Mouse (Mus musculus): ENCODE results near the gene Dnajc12. TPM values are rescaled to one million over a fixed set of nuclear protein-coding genes. Genes with fewer than 3 reads are reported as not detected.

Gene Dnajc12
- total and polyA plus RNA-seq, 3 experiments: 2.9 to 7.3 TPM; not detected in 1

DNA sequence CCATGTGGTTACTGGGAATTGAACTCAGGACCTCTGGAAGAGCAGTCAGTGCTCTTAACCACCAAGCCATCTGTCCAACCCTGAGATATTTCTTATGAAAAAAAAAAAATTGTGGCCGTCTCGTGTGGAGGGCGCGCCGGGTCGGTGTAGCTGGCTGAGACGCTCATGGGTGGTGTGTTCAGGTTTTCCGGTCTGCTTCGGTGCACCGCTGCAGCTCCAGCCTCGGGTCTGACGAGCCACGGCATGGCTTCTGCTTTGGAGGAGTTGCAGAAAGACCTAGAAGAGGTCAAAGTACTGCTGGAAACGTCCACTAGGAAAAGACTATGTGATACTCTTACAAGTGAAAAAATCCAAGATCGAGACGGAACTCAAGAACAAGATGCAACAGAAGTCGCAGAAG is 30.5 kb downstream of the Dnajc12 start:
- TF ChIP-seq UBTF (IDR thresholded peaks at IDR 0.05; ENCODE audit: borderline replicate concordance, insufficient read depth, low read depth, low read length) (no peak), MEF2A (IDR thresholded peaks at IDR 0.05; ENCODE audit: extremely low read depth, insufficient replicate concordance, low read depth, low read length, poor library complexity, severe bottlenecking) (no peak), KAT2A (conservative IDR thresholded peaks at IDR 0.05; ENCODE audit: low read depth, low read length) (no peak), MYB (IDR thresholded peaks at IDR 0.05; ENCODE audit: low read depth, low read length) (no peak), ZNF384 (IDR thresholded peaks at IDR 0.05; ENCODE audit: low read depth, low read length) (no peak), ZC3H11A (IDR thresholded peaks at IDR 0.05; ENCODE audit: low read depth, low read length) (no peak), MAFK (IDR thresholded peaks at IDR 0.05; ENCODE audit: borderline replicate concordance, low read depth, low read length) (no peak), MAZ (IDR thresholded peaks at IDR 0.05; ENCODE audit: low read depth, low read length) (no peak), E2F4 (IDR thresholded peaks at IDR 0.05; ENCODE audit: borderline replicate concordance, low read depth, low read length) (no peak), CTCF (IDR thresholded peaks at IDR 0.05 in 2 of 3, conservative IDR thresholded peaks at IDR 0.05 in 1 of 3; ENCODE audit: control insufficient read depth in 1 of 3, insufficient read depth in 1 of 3, low read depth in 2 of 3, low read length in 3 of 3, poor library complexity in 1 of 3, severe bottlenecking in 1 of 3) (no peak), USF2 (IDR thresholded peaks at IDR 0.05; ENCODE audit: borderline replicate concordance in 1 of 2, insufficient read depth in 1 of 2, low read depth in 1 of 2, low read length in 2 of 2) (no peak), SIN3A (IDR thresholded peaks at IDR 0.05; ENCODE audit: low read length) (no peak)

GRCm38 (mm10) chr10:63415287-63415686 is 33.0 kb downstream of the Dnajc12 start:
- Histone ChIP-seq H3K27ac (ENCODE audit: control insufficient read depth, low read depth, low read length) (no peak overlapping the region), H3K36me3 (ENCODE audit: control insufficient read depth in 1 of 2, insufficient read depth in 2 of 2, low read length in 2 of 2) (peaks cover 0 to 4% of the 10 kb centered on the region in 2 experiments; a peak in 2 of 4 replicates), H3K79me2 (ENCODE audit: control insufficient read depth, insufficient read depth, low read length, poor library complexity) (no peaks in the 10 kb centered on the region), H3K9ac (ENCODE audit: control insufficient read depth, low read depth, low read length, poor library complexity, severe bottlenecking) (no peak overlapping the region), H3K27me3 (ENCODE audit: control insufficient read depth in 1 of 2, insufficient read depth in 2 of 2, low read length in 2 of 2) (no peaks in the 10 kb centered on the region; a peak in 1 of 4 replicates), H3K4me3 (ENCODE audit: control insufficient read depth in 1 of 2, insufficient read depth in 1 of 2, low read depth in 2 of 2, low read length in 2 of 2) (no peak overlapping the region), H3K4me1 (ENCODE audit: control insufficient read depth in 1 of 2, insufficient read depth in 2 of 2, low read length in 2 of 2) (peaks cover 2 to 15% of the 10 kb centered on the region in 2 experiments; a peak in 3 of 4 replicates), H3K9me3 (replicated peaks; ENCODE audit: insufficient read depth, low read length) (no peaks in the 10 kb centered on the region)
- DNase-seq (ENCODE audit: low read depth, low spot score): no peak
- TF ChIP-seq CHD2 (IDR thresholded peaks at IDR 0.05; ENCODE audit: low read length): no peak
- TF ChIP-seq TAL1 (IDR thresholded peaks at IDR 0.05; ENCODE audit: low read length): no peak
- no peak for TF ChIP-seq MEF2A (IDR thresholded peaks at IDR 0.05; ENCODE audit: extremely low read depth, insufficient replicate concordance, low read depth, low read length, poor library complexity, severe bottlenecking)
- no peak for TF ChIP-seq GATA1 (IDR thresholded peaks at IDR 0.05; ENCODE audit: low read depth, low read length)
- TF ChIP-seq ETS1 (IDR thresholded peaks at IDR 0.05; ENCODE audit: low read depth, low read length): no peak
- no peak for TF ChIP-seq HCFC1 (IDR thresholded peaks at IDR 0.05; ENCODE audit: low read depth, low read length)
- TF ChIP-seq NRF1 (IDR thresholded peaks at IDR 0.05; ENCODE audit: insufficient read depth, low read depth, low read length, poor library complexity, severe bottlenecking): no peak
- TF ChIP-seq JUND (IDR thresholded peaks at IDR 0.05; ENCODE audit: low read depth, low read length): no peak
- TF ChIP-seq ZNF384 (IDR thresholded peaks at IDR 0.05; ENCODE audit: low read depth, low read length): no peak
- no peak for TF ChIP-seq USF1 (IDR thresholded peaks at IDR 0.05; ENCODE audit: low read depth, low read length)
- no peak for TF ChIP-seq ZC3H11A (IDR thresholded peaks at IDR 0.05; ENCODE audit: low read depth, low read length)
- no peak for TF ChIP-seq POLR2AphosphoS2 (IDR thresholded peaks at IDR 0.05; ENCODE audit: low read length)
- TF ChIP-seq MAZ (IDR thresholded peaks at IDR 0.05; ENCODE audit: low read depth, low read length): no peak
- no peak for TF ChIP-seq MYC (IDR thresholded peaks at IDR 0.05; ENCODE audit: low read depth, low read length)
- no peak for TF ChIP-seq GABPA (IDR thresholded peaks at IDR 0.05; ENCODE audit: low read depth, low read length)

More for the DNA sequence above, 30.5 kb downstream of the Dnajc12 start:
- Histone ChIP-seq H3K9me3 (replicated peaks; ENCODE audit: insufficient read depth, low read length) (no peaks in the 10 kb centered on the region), H3K4me3 (ENCODE audit: control insufficient read depth in 1 of 2, insufficient read depth in 1 of 2, low read depth in 2 of 2, low read length in 2 of 2) (no peak overlapping the region), H3K9ac (ENCODE audit: control insufficient read depth, low read depth, low read length, poor library complexity, severe bottlenecking) (no peak overlapping the region), H3K79me2 (ENCODE audit: control insufficient read depth, insufficient read depth, low read length, poor library complexity) (no peaks in the 10 kb centered on the region), H3K27ac (ENCODE audit: control insufficient read depth, low read depth, low read length) (no peak overlapping the region), H3K36me3 (ENCODE audit: control insufficient read depth in 1 of 2, insufficient read depth in 2 of 2, low read length in 2 of 2) (peaks cover 0 to 4% of the 10 kb centered on the region in 2 experiments; a peak in 2 of 4 replicates), H3K27me3 (ENCODE audit: control insufficient read depth in 1 of 2, insufficient read depth in 2 of 2, low read length in 2 of 2) (no peaks in the 10 kb centered on the region; a peak in 1 of 4 replicates), H3K4me1 (ENCODE audit: control insufficient read depth in 1 of 2, insufficient read depth in 2 of 2, low read length in 2 of 2) (peaks cover 2 to 15% of the 10 kb centered on the region in 2 experiments; a peak in 3 of 4 replicates)
- no peak for DNase-seq (ENCODE audit: low read depth, low spot score)
